Mouse (Mus musculus): ENCODE measurements around the gene Mrpl54.

GRCm38 (mm10) chr10:81234206-81234605 lies 32.5 kb downstream of the Mrpl54 start:
- TF ChIP-seq CTCF (IDR thresholded peaks at IDR 0.05; ENCODE audit: insufficient read depth, low read depth, low read length) (no peak), POLR2A (IDR thresholded peaks at IDR 0.05; ENCODE audit: insufficient read depth, low read depth, low read length) (no peak)

Measured in olfactory bulb, adult 2 months (tissue).